16 mouse cellular contexts compared by ENCODE assay signal in genomic region chr16:22664033-22664432, GRCm38 (mm10).
"Had no signal": no experiment of that assay in that cellular context is flagged by ENCODE, and none has a peak within 500 bp of the region (broad histone marks: within the 10 kb centered on the region; RNA-seq: fewer than 3 reads in every experiment).

No protein-coding gene starts in this region.

- H3K36me3 ChIP-seq: liver, embryonic 13.5 days; liver, embryonic 15.5 days; midbrain, embryonic 10.5 days; midbrain, embryonic 12.5 days; neural tube, embryonic 13.5 days had no signal

- H3K27ac ChIP-seq: liver, embryonic 13.5 days; liver, embryonic 15.5 days; midbrain, embryonic 10.5 days; midbrain, embryonic 12.5 days; neural tube, embryonic 13.5 days had no signal

- H3K27me3 ChIP-seq: liver, embryonic 15.5 days had no signal

- DNase-seq: liver, embryonic 13.5 days; lung, adult 18-20 months; lung, embryonic 14.5 days; lung, postnatal 10 days; lung, postnatal 4 days; midbrain, embryonic 14.5 days; right cerebral cortex, postnatal 14 days; thymus, adult 18-20 months; thymus, postnatal 14 days; thymus, postnatal 36 days had no signal

- H3K4me1 ChIP-seq: liver, embryonic 15.5 days; midbrain, embryonic 12.5 days; neural tube, embryonic 13.5 days had no signal

- H3K9me3 ChIP-seq: liver, embryonic 13.5 days; liver, embryonic 15.5 days; midbrain, embryonic 10.5 days; midbrain, embryonic 12.5 days; neural tube, embryonic 13.5 days had no signal

- H3K4me2 ChIP-seq: liver, embryonic 13.5 days; liver, embryonic 15.5 days; lung, embryonic 14.5 days; midbrain, embryonic 12.5 days; neural tube, embryonic 13.5 days had no signal

- ATAC-seq: midbrain, embryonic 16.5 days had no signal

- H3K4me3 ChIP-seq: liver, embryonic 13.5 days; liver, embryonic 15.5 days; midbrain, embryonic 10.5 days; midbrain, embryonic 12.5 days; myocyte; neural tube, embryonic 13.5 days had no signal

- H3K9ac ChIP-seq: liver, embryonic 13.5 days; liver, embryonic 15.5 days; lung, embryonic 14.5 days; midbrain, embryonic 12.5 days; neural tube, embryonic 13.5 days had no signal
